8 mouse cellular contexts compared by ENCODE assay signal in the genomic region with DNA sequence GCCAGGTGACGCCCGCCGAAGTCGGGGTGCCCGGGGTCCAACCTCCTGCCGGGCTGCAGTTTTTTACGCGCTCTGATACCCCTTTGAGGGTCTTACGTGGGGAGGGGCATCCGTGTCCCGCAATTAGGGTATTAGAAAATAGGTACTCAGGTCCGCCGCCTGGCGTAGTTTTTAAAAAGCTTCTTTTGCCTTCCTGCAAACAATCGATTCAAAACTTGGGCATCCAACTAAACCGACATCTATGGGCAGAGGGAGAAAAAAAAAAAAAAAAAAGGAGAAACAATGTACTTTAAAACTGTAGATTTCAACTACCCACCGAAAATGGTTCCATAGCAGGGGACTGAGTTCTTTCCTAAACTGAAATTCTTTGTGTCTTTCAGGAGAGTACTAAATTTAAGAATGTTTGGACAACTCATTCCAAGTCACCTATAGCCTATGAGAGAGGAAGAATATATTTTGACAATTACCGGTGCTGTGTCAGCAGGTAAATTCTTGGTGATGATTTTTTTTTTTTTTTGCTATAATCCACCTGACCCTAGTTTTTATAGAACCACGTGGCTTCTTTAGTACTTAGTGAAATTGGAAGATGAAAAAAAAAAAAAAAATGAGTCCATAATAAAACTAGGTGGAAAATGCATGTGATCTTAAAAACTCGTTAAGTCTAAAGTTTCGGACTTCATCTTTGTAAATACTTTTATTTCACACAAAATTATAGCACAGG. TPM values are rescaled to one million over a fixed set of nuclear protein-coding genes. Genes with fewer than 3 reads are reported as not detected.
A peak's percentile ranks its signal among the peaks of the same experiment; 100 is the strongest.
DNase-seq lines count a peak whose midpoint lies in the region; ATAC-seq and TF ChIP-seq lines count a peak whose summit lies in the region.

No protein-coding gene starts in this region.

- peak overlapping the region; percentile 78 for H3K9ac ChIP-seq in hindbrain, postnatal 0 days (replicated peaks; ENCODE audit: low read length)
- H3K9ac ChIP-seq in midbrain, postnatal 0 days (replicated peaks; ENCODE audit: low read length, poor library complexity, severe bottlenecking) = peak overlapping the region; percentile 86

- no peaks in the 10 kb centered on the region; the same call in 1 of the 2 replicates for H3K36me3 ChIP-seq in hindbrain, postnatal 0 days (ENCODE audit: insufficient read depth, low read length)
- 0 out of 2 replicates have a peak, but pooled peaks cover 3% of the 10 kb centered on the region for H3K36me3 ChIP-seq in midbrain, postnatal 0 days (ENCODE audit: insufficient read depth, low read length)

- ATAC-seq in hindbrain, postnatal 0 days = no peak
- ATAC-seq in midbrain, postnatal 0 days (ENCODE audit: low FRiP score) = no peak

- peak; percentile 63 for TF ChIP-seq CTCF in layer of hippocampus, adult 2 months (conservative IDR thresholded peaks at IDR 0.05)
- TF ChIP-seq CTCF in hindbrain, postnatal 0 days (IDR thresholded peaks at IDR 0.05; ENCODE audit: low read depth) = peak; percentile 50; the same call in 1 of the 2 replicates
- peak; percentile 54 for TF ChIP-seq CTCF in midbrain, postnatal 0 days (IDR thresholded peaks at IDR 0.05)

- peak overlapping the region; percentile 95 for H3K27ac ChIP-seq in layer of hippocampus, adult 2 months
- H3K27ac ChIP-seq in brown adipose tissue, adult 24 weeks (replicated peaks; ENCODE audit: low read depth, low read length) = peak overlapping the region; percentile 89
- peak overlapping the region; percentile 92 for H3K27ac ChIP-seq in hindbrain, postnatal 0 days
- H3K27ac ChIP-seq in midbrain, postnatal 0 days (ENCODE audit: low read depth, low read length) = peak overlapping the region; percentile 84

- H3K4me1 ChIP-seq in brown adipose tissue, adult 24 weeks (ENCODE audit: control insufficient read depth, insufficient read depth, insufficient read length, low read length) = no peaks in the 10 kb centered on the region
- peaks cover 8% of the 10 kb centered on the region; the same call in 1 of the 2 replicates for H3K4me1 ChIP-seq in hindbrain, postnatal 0 days (ENCODE audit: insufficient read depth, low read length)
- H3K4me1 ChIP-seq in midbrain, postnatal 0 days (ENCODE audit: insufficient read depth, low read length) = no peaks in the 10 kb centered on the region

- H3K4me3 ChIP-seq in layer of hippocampus, adult 2 months = peak overlapping the region; percentile 74
- H3K4me3 ChIP-seq in brown adipose tissue, adult 24 weeks (ENCODE audit: insufficient read depth, low read depth, low read length) = peak overlapping the region; percentile 99
- H3K4me3 ChIP-seq in hindbrain, postnatal 0 days (ENCODE audit: low read length) = peak overlapping the region; percentile 68
- H3K4me3 ChIP-seq in midbrain, postnatal 0 days (ENCODE audit: low read depth, low read length) = peak overlapping the region; percentile 61

- peak overlapping the region; percentile 97 for H3K4me2 ChIP-seq in hindbrain, postnatal 0 days (ENCODE audit: low read depth, low read length)
- H3K4me2 ChIP-seq in midbrain, postnatal 0 days (ENCODE audit: low read depth, low read length, poor library complexity, severe bottlenecking) = peak overlapping the region; percentile 88

- no peak for DNase-seq in layer of hippocampus, adult 2 months (ENCODE audit: low spot score in 2 of 2)
- DNase-seq in layer of hippocampus, adult 11-12 months (ENCODE audit: low spot score) = no peak
- DNase-seq in hindbrain, postnatal 0 days (ENCODE audit: low spot score) = peak; percentile 71
- DNase-seq in midbrain, postnatal 0 days (ENCODE audit: low spot score) = peak; percentile 70
- no peak for DNase-seq in gastrocnemius, adult 8-10 months (ENCODE audit: low spot score in 2 of 2)
- DNase-seq in adrenal gland, adult 2 months = no peak
- no peak for DNase-seq in right cerebral cortex, postnatal 4 days

- no peaks in the 10 kb centered on the region for H3K27me3 ChIP-seq in hindbrain, postnatal 0 days (ENCODE audit: insufficient read depth, low read length)
- H3K27me3 ChIP-seq in midbrain, postnatal 0 days (ENCODE audit: insufficient read depth, low read length) = no peaks in the 10 kb centered on the region

- WGBS in hindbrain, postnatal 0 days = 14% methylated on average over 21 of the region's 21 CpGs
- WGBS in midbrain, postnatal 0 days = 11% methylated on average over 21 of the region's 21 CpGs

- H3K9me3 ChIP-seq in hindbrain, postnatal 0 days (ENCODE audit: low read length) = no peaks in the 10 kb centered on the region
- no peaks in the 10 kb centered on the region for H3K9me3 ChIP-seq in midbrain, postnatal 0 days (ENCODE audit: low read length)

RNA-seq across cellular contexts. Expression of a gene that starts 0.9 kb away (rescaled TPM):
- total RNA-seq in layer of hippocampus, adult 2 months (2021) = 10 to 100 TPM; 15.7 to 16.6 TPM
- polyA plus RNA-seq in brown adipose tissue, adult 24 weeks (2012; ENCODE audit: insufficient read depth, insufficient read length, missing spikeins) = 8.0 and 8.9 TPM in 2 replicates
- total RNA-seq in hindbrain, postnatal 0 days (2014; rRNA removed) = 6.7 and 8.1 TPM in 2 replicates
- polyA plus RNA-seq in hindbrain, postnatal 0 days (2015; fragmentation: Nextera tagmentation; extraction: Ambion mirVana) = 7.9 and 8.5 TPM in 2 replicates
- total RNA-seq in midbrain, postnatal 0 days (2014; rRNA removed) = 7.7 TPM in 2 replicates
- 5.3 and 6.0 TPM in 2 replicates for polyA plus RNA-seq in midbrain, postnatal 0 days (2015; fragmentation: Nextera tagmentation; extraction: Ambion mirVana)
- 1 to 10 TPM; 4.8 to 6.1 (median 5.4) TPM for total RNA-seq in gastrocnemius, adult 8-10 months (2022)
- 10 to 100 TPM; 13.2 to 13.4 TPM for total RNA-seq in adrenal gland, adult 2 months (2021)
- 2.4 and 2.5 TPM in 2 replicates for polyA plus RNA-seq in adrenal gland, adult 2 months (2012; rRNA removed)

RNA-seq across cellular contexts. Expression of a gene that starts 1.1 kb away (rescaled TPM):
- 10 to 100 TPM; 13.3 TPM for total RNA-seq in layer of hippocampus, adult 2 months (2021)
- polyA plus RNA-seq in brown adipose tissue, adult 24 weeks (2012; ENCODE audit: insufficient read depth, insufficient read length, missing spikeins) = 5.5 and 6.5 TPM in 2 replicates
- total RNA-seq in hindbrain, postnatal 0 days (2014; rRNA removed) = 8.5 and 12.3 TPM in 2 replicates
- 20.5 and 21.7 TPM in 2 replicates for polyA plus RNA-seq in hindbrain, postnatal 0 days (2015; fragmentation: Nextera tagmentation; extraction: Ambion mirVana)
- 10.6 and 18.1 TPM in 2 replicates for total RNA-seq in midbrain, postnatal 0 days (2014; rRNA removed)
- polyA plus RNA-seq in midbrain, postnatal 0 days (2015; fragmentation: Nextera tagmentation; extraction: Ambion mirVana) = 19.9 and 23.6 TPM in 2 replicates
- total RNA-seq in gastrocnemius, adult 8-10 months (2022) = 1 to 10 TPM; 2.9 to 3.7 (median 3.6) TPM
- total RNA-seq in adrenal gland, adult 2 months (2021) = 10 to 100 TPM; 11.1 to 11.9 TPM
- polyA plus RNA-seq in adrenal gland, adult 2 months (2012; rRNA removed) = 3.6 and 3.7 TPM in 2 replicates

Comparison
In these comparisons a context has a peak if more than half of its experiments do, and no peak if none do; other contexts are left out.
1. DNase-seq: peak in hindbrain, postnatal 0 days (single experiment) and midbrain, postnatal 0 days (single experiment); none in layer of hippocampus, adult 2 months (0 of 2), layer of hippocampus, adult 11-12 months (single experiment), gastrocnemius, adult 8-10 months (0 of 2), adrenal gland, adult 2 months (single experiment) and right cerebral cortex, postnatal 4 days (single experiment).
2. Peak in every context shown above with its lines, with median percentiles within 50 percentile points of each other: H3K27ac ChIP-seq, H3K4me3 ChIP-seq and CTCF ChIP-seq.